Mouse (Mus musculus): ENCODE data around the gene Lrp10. TPM values are rescaled to one million over a fixed set of nuclear protein-coding genes. Genes with fewer than 3 reads are reported as not detected.

Gene Lrp10
- 10 to 100 TPM; 32.0 to 44.8 (median 36.7) TPM for total RNA-seq (2022)

DNA sequence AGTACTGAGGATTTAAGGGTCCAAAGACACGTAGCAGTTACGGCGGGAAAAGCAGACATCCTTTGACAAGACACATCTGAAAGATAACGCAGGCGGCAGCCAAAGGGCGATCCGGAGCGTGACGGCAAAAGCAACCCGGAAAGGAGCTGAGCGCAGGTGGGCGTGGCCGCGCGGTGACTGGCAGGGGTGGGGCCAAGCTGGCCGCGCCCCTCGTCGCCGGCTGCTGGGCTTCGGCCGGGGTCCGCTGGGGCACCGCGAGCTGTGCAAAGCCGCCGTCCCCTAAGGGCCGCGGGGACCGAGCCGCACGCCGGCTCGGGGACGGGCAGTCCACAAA, at the start of gene Lrp10:
TSS of gene Lrp10 (plus strand) at position 179 of the 334 bp plus-strand sequence.
- DNase-seq (ENCODE audit: low spot score in 2 of 2) = peak; percentile 72 to 79

DNA sequence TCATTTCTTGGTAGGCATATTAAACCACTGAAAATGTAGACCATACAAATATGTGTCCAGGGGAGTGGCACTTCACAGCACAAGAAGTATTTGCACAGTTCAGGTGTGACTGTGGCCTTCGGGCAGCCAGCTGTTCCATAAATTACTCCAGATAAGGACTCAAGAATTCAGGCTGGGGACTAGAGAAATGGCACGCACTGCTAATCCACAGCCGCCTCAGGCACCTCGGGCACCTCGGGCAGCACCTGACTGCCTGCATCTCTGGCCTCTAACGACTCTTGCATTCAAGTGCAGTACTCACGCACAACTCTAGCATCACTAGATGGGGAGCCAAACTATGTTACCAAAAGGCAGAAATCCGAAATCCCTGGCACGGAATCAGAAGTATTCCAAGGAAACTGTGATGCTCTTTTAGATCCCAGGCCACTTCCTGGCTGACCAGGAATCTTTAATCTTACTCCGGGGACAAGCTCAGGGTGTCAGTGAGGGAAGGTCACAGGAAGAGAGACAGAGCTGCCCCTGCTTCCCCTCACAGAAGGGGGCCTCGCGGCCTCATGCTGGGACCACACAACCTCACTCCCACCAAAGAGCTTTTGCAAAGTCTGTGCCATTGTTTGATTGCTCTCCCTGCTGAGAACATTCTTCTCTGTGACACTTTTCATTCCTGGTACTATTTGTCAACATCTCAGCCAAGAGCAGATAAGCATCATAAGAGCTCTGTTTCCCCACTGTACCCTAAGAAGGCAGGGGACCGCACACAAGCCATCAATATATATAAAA, 48.5 kb upstream of the Lrp10 start:
- no peak for DNase-seq (ENCODE audit: low spot score in 2 of 2)

DNA sequence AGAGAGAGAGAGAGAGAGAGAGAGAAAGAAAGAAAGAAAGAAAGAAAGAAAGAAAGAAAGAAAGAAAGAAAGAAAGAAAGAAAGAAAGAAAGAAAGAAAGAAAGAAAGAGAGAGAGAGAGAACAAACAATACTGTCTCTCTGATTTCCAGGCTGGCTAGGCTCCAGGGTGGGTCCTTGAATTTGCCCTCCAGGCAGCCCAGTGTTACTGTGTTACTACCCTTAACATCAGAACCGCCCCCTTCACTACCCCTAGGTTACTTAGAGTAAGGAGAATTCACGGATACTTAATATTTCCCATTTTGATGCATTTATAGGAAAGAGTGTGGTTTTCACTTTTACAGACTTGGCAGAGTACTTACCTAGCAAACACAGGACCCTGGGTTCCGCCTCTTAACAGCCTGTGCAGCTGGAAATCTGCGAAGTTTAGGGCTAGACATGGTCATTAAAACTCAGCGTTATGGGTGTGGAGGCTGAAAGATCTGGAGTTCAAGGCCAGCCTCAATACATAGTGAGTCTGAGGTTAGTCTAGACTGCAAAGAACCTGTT, 47.6 kb upstream of the Lrp10 start:
- no peak for DNase-seq (ENCODE audit: low spot score in 2 of 2)

DNA sequence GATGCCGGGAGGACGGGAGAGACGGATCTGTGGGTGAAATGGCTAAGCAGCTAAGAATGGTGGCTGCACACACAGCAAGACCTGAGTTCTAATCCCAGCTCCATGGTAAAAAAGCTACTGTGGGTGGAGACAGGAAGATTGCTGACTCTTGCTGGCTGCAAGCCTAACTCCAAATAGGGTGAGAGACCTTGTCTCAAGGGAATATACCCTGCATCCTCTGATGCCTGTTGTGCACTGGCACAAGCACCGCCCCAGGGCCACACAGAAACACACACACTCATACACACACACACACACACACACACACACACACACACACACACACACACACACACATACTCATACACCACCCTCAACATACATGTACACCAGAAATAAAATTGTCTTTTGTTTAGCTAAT, 47.1 kb upstream of the Lrp10 start:
- DNase-seq (ENCODE audit: low spot score in 2 of 2) = no peak

DNA sequence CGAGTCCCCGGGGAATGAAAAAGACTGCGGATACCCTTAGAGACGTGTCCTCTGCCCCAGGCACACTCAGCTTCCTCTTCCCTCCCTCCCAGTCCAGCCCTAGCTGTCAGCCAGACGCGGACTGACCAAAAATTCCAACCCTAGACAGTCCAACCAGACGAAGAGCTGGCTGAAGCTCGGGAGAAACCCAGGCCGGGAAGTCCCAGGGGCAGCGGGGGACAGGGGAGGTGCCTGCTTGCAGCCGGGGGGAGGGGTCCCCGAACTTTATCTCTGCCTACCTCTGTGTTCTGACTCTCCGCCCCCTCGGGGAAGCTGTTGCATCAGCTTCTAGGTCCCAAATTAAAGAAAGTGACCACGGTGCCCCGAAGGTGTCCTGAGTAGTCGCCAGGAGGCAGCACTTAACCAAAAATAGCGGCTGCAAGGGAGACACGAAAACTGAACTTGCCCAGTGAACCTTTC, 46.3 kb upstream of the Lrp10 start, which contains the start of gene Slc7a7:
TSS of gene Slc7a7 (minus strand) at position 158 of the 459 bp plus-strand sequence.
- DNase-seq (ENCODE audit: low spot score in 2 of 2) = no peak

DNA sequence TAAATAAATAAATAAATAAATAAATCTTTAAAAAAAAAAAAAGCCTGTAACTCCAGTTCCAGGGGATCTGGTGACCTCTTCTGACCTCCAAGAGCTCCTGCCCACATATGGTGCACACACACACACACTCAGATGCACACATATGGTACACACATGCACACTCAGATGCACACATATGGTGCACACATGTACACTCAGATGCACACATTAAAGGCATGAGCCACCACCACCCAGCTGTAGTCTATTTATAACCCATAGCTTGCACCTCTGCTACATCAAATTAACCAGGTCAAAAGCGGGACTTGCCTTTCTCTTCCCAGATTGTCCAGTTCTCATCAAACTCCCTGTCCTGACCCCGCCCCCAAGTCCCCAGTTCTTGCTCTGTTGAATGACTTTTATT, 42.9 kb upstream of the Lrp10 start:
- no peak for DNase-seq (ENCODE audit: low spot score in 2 of 2)

DNA sequence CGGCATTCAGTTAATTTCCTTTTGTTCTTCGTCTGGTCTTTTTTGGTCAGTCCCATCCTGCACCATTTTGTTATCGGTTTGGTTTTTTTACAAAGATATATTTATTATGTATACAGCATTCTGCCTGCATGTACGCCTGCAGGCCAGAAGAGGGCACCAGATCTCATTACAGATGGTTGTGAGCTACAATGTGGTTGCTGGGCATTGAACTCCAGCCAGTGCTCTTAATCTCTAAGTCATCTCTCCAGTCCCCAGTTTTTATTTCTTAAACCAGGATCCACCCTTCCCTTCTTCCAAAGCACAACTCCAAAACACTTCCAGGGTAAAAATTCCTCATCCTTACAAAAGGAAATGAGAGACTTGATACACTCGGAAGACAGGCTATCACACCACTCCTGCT, 40.5 kb upstream of the Lrp10 start:
- DNase-seq (ENCODE audit: low spot score in 2 of 2) = no peak

DNA sequence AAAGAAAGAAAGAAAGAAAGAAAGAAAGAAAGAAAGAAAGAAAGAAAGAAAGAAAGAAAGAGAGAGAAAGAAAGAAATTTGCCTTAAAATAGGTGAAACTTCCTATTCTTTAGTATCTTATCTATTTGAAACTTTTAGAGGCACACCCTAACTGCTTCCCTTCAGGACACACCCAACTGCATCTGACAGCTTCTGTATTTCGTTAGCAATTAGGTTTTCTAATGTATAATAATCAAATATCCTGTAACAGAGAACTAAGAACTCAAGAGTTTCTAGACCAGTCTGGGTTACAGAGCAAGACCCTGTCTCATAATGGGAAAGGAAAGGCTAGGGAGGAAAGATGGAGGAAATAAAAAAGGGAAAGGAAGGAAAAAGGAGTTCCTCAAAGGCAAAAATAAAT, 39.3 kb upstream of the Lrp10 start:
- DNase-seq (ENCODE audit: low spot score in 2 of 2) = no peak

DNA sequence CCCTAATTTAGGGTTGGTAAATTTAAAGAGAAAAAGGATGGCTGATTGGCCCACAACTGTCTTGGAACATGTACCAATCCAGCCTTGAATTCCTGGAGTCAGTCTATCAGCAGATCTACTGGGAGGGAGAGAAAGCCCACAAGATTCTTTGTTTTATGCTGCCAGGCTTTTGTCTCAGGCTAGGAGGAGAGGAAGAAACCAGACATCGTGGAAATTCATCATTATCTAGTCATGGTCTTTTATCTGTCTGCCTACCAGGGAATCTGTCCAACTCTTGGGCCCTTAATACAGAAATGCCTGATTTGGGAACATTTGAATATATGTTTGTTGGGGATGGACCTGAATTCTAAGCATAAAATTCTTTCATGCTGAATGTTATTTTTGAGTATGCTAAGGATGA, 38.4 kb upstream of the Lrp10 start:
- DNase-seq (ENCODE audit: low spot score in 2 of 2) = no peak

DNA sequence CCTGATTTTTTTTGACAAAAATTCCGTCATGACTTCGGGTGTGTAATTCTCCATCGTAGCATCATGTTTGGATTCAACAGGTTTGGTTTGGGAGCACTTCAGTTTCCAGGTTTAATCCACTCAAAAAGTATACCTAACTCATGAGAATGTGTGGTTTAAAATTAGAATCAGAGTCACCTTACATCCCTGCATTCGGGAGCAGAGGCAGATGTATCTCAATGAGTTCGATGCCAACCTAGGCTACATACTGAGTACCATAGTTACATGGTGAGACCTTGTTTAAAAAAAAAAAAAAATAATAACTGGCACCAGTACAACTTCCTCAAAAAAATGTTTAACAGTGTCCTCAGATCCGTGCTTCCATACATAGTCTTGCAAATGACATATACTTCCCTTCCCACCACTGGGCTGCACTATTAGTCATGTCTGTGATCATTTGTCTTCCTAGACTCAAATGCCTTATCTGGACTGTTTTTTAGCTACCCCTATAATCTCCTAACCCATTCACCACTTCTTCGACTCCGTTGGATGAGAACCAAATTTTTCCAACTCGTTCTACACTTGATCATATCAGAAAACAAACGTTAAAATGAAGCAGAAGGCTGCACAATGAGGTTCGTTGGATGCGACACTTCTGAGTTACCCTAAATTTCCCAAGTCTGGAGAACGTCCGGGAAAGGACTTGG, 37.8 kb upstream of the Lrp10 start:
- no peak for DNase-seq (ENCODE audit: low spot score in 2 of 2)

DNA sequence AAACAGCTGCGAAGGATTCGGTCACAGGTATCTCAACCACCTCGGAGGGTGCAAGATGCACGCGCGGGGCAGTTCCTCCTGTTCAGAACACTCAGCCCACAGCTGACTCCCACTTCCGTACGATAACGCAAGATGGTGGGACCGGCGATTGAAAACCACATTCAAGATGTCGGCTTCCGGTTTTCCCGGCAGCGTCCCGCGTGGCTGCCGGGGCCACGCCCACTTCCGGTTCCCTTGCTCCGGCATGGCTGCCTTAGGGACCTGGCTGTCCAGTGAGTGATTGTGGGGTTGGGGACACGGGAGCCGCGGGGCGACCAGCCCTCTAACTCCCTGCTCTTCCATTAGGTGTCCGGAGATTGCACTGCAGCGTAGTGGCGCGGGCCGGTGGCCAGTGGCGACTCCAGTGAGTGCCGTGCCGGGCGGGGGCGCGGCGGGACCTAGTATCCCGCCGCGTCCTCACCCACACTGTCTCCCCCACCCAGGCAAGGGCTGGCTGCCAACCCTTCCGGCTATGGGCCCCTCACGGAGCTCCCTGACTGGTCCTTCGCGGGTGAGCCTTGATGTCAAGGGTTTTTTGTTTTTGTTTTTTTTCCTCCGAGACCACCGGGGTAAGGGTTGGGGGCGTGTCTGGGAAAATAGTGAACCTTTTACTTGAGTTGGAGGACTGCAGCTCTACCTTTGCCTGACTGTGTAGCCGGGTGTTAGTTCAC, 37.1 kb upstream of the Lrp10 start, which contains the start of gene Mrpl52:
TSS of gene Mrpl52 (plus strand) at position 221 of the 710 bp plus-strand sequence.
- DNase-seq (ENCODE audit: low spot score in 2 of 2) = peak; percentile 87 to 93

DNA sequence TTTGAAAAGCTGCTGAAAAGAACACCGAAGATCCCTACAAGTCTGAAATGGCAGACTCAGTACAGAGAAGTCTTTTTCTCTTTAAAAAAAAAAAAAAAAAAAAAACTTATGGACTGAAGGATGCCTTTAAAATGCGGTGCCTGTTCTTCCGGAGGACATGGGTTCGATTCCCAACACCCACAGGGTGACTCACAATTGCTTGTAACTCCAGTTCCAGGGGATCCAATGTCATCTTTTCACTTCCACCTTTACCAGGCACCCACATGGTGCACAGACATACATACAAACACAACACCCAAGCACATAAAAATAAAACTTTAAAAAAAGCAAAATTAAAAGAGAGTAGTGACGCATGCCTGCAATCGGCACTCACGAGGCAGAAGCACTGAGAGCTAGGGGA, 36.2 kb upstream of the Lrp10 start:
- DNase-seq (ENCODE audit: low spot score in 2 of 2) = no peak

DNA sequence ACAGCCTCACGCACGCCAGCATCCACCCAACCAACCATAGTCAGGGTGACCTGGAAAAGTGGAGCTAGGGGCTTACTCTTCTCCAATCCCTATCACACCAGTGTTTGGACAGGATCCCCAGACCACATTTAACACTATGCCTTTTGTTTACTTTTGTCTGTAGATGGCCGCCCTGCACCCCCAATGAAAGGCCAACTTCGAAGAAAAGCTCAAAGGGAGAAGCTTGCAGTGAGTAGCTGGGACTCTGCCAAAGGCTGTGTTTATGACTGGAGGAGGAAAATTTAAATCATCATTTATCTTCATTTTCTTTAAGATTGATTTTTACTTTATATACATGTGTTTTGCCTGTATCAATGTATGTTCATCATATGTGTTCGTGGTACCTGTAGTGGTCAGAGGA, 35.5 kb upstream of the Lrp10 start:
- DNase-seq (ENCODE audit: low spot score in 2 of 2) = no peak

DNA sequence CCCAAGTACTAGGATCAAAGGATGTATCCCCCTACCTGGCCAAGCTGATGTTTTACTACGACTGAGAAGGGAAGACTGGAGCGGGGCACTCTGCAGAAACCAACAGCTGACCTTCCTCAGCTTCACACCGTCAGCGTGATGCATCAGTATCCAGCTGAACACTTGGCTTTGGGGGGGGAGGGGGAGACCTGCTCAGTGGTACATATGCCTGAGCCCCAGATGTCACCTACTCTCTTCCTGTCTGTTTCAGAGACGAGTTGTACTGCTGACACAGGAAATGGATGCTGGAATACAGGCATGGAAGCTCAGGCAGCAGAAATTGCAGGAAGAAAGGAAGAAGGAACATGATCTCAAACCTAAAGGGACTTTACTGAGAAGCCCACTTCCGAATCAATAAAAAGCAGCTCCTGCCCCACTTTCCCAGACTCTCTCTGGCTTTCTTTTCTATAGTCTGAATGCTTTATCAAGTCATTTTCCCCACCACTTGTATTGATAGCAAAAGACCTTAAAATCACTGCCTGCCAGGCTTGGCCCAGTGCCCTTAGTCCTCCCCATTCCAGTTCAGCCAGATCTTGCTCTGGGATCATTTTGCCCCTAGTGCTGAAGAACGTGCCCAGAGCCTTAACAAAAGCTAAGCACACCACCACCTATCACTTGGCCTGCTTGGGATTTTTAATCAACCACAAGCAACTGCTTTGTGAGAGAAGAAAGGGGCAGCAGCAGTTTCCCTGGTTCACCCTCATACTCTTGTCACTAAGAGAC, 34.4 kb upstream of the Lrp10 start:
- DNase-seq (ENCODE audit: low spot score in 2 of 2) = no peak

DNA sequence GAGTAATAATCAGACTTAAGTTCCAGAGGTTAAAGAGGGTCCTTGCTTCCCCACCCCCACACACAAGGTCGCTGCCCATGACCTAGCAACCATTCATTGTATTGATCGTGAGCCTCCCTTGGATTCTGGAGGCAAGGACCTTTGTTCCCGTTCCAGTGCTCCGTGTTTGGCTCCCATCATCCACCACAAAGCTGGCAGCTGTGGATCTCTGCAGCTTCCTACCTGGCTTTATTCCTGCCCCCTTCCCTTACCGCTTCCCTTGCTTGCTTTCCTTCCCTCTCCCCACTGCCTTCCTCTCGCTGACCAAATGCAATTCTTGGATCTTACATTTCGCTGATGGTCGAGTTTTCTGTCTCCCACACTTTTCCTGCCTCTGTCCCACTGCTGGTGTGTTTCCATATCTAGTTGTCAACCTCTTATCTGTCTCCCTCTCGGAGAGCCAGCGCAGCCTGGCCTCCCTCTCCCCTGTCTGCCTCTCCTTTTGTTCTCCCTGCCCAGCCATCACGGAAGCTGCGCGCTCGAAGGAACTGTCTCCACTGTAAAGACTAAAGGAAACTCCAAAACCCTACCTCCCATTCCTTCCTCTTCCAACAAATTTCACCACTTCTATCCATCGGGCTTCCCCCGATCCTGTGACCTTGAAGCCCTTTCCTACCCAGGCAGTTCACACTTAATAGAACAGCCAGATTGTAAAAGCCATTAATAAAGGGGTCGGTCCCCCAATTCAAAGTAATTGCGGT, 33.4 kb upstream of the Lrp10 start:
- no peak for DNase-seq (ENCODE audit: low spot score in 2 of 2)

DNA sequence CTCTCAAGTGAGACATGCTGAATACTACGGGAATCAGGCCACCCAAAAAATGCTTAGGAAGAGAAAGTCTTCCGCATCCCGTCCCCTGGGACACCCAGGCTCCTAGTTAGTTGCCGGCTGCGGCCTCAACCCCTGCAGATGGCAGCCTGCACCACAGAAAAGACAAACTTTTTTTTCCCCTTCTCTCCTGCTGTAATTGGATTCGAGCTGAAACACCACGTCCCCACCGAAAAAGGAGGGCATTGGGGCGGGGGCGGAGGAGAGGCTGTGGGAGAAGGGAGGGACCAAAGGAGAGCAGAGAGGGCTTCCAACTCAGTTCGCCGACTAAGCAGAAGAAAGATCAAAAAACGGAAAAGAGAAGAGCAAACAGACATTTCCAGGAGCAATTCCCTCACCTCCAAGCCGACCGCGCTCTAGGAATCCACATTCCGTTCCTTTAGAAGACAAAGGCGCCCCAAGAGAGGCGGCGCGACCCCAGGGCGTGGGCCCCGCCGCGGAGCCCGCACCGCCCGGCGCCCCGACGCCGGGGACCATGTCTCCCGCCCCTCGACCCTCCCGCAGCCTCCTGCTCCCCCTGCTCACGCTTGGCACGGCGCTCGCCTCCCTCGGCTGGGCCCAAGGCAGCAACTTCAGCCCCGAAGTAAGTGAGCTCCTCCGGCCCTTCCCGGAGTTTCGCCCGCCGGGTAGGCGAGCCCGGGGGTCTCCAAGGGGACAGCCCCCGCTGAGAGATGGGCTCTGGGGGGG, 32.4 kb upstream of the Lrp10 start, which contains the start of gene Mmp14:
TSS of gene Mmp14 (plus strand) at position 279 of the 744 bp plus-strand sequence.
- peak; percentile 42 to 46 for DNase-seq (ENCODE audit: low spot score in 2 of 2)

DNA sequence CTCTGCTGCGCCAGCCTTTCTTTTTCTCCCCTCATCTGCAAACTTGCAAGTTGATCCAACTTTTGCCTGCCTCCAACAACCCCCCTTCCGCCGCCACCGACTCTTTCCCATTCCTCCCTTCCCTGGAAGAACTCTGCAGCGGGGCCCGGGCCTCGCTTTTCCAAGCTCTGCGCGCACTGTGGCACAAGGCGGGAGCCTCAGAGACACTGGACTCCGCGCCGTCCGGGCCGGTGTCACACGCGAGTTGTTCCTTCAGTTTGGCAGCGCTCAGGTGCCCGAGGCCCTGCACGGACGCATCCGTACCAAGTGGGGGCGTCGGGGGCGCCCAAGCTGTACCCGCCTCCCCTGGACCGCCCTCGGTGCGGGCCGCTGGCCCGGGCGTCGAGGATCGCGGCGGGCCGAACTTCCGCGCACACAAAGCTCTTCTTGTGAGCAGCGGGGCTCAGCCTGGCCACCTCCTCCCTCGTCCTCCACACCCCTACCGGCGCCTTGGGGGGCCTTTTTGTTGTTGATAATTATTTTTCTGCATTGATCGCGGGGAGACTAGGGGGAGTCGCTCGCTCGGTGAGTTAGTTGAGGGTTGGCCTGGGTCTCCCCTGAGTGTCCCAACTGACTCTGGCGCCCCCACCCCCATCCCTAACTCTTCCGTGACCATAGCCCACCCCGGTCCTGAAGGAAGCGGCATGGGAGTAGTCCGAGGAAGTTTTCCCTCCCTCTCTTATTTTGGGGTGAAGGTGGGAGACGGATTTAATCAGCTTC, 31.7 kb upstream of the Lrp10 start:
- DNase-seq (ENCODE audit: low spot score in 2 of 2) = no peak
